Mouse (Mus musculus): ENCODE data around the gene Enpp5. TPM values are rescaled to one million over a fixed set of nuclear protein-coding genes. Genes with fewer than 3 reads are reported as not detected.

Gene Enpp5
- total RNA-seq, 2 experiments from 2014 or later: 135 to 139 TPM

DNA sequence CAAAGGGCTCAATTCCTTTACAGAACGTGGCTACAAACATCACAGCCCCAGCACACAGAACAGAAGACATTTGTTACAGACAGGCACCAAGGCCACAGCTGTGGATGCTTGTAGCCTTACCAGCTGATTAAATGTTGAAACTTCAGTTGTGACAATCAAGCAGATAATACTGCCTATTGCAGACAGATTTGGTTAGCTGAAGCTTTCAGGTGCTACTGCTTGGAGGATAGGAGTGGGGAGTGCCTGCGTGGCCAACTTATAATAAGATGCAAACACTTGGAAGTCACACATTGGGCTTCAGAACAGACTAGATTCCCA is 811 bp upstream of the Enpp5 start:
- intact Hi-C loops (cut with DNase I): loop anchor here (5.0 kb wide), 1 partner anchor 54 kb away; no protein-coding TSS in a partner anchor

DNA sequence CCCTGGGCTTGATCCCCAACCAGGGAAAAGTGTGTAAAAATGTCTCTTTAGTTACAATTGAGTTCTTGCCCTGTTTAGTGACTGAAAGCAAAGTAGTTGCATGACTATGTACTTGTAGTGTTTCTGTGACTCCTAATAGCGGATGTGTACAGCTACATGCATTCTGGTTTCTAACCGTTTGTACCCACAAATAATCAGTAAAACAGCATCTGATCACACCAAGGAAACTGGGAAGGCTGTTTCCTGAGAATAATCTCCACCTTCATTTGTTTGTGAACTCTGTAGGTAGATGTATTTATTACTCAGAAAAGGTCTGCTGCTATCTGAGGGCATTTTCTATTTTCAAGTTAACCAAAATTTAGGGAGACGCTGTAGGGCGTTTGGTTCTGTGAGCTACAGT is 4.5 kb downstream of the Enpp5 start:
- DNase-seq (ENCODE audit: extremely low spot score in 1 of 2, low spot score in 2 of 2): no peak
- intact Hi-C loops (cut with DNase I): no loop called here

More for the DNA sequence above, 811 bp upstream of the Enpp5 start:
- DNase-seq (ENCODE audit: extremely low spot score in 1 of 2, low spot score in 2 of 2): no peak

DNA sequence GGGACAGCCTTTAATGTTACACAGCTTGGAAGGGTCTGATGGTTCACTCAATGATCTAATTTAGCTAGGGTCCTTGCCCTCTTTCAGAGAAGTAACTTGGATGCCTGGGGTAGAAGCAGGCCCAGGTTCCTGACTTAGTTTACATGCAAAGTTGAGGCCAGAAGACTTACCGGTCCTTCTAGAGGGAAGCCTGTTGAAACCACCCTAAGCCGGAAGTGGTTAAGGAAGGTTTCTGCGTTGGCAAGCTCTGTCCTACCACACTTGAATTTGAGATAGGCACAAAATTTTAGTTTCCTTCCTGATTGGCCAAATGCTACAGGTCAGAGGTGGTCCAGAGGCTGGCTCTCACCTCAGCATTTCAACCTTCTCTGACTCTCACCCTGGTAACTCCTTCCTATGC is 9.6 kb downstream of the Enpp5 start:
- intact Hi-C loops (cut with DNase I): no loop called here
- DNase-seq (ENCODE audit: extremely low spot score in 1 of 2, low spot score in 2 of 2): no peak

DNA sequence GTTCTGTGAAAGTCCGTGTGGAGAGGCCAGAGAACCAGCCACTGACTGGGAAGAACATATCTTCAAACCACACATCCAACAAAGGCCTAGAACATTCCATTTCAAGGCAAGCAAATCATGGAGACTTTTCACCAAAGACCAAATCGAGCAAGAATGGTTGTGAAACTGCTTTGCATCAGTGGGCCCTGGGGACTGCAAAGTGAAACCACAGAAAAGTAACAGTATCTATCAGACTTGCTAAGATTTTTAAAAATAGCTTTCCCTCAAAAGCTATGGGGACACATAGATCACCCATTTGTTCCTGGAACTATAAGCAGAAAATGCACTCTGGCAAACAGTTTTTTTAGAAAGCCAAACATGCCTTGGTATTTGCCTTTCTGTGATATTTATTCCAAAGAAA is 12.3 kb downstream of the Enpp5 start:
- no peak for DNase-seq (ENCODE audit: extremely low spot score in 1 of 2, low spot score in 2 of 2)
- intact Hi-C loops (cut with DNase I): no loop called here

- DNase-seq (ENCODE audit: extremely low spot score in 1 of 2, low spot score in 2 of 2): no peak
- intact Hi-C loops (cut with DNase I): no loop called here
These were observed 12.9 kb downstream of the Enpp5 start for GRCm38 (mm10) chr17:44091512-44091911.

DNA sequence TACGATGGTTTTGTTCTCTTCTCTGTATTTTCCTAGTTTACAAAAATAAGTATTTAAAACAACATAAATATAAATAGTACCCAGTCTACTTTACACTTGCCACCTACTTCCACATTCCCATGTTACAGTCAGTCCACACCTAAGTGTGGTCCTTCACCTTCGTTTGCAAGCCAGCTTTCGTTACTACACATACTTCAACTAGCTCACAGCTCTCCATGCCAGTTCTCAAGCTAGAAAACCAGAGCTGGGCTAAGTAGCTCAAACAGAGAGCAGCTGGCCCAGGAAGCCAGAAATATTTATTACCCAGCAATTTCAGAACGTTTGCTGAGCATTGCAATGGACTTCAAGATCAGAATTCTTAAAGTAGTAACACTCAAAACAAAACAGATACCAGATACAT is 21.9 kb downstream of the Enpp5 start:
- intact Hi-C loops (cut with DNase I): no loop called here
- no peak for DNase-seq (ENCODE audit: extremely low spot score in 1 of 2, low spot score in 2 of 2)

DNA sequence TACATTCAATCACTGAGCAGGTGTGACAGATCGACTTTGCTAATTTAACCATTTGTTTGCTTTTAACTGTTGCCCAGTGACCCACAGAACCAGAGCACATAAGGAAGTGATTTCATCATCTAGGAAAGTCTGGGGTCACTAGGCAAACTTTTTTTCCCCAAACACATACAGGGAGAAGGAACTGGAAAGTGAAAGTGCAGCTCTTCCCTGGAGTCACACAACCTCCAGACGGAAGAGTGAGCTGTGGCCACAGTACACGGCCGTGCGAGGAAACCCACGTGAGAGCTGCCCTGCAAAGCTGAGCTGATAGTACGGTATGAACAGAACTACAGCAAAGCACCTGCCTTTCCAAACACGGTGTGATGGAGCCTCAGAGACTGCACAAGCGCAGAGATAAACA is 22.3 kb downstream of the Enpp5 start:
- intact Hi-C loops (cut with DNase I): no loop called here
- DNase-seq (ENCODE audit: extremely low spot score in 1 of 2, low spot score in 2 of 2): no peak

DNA sequence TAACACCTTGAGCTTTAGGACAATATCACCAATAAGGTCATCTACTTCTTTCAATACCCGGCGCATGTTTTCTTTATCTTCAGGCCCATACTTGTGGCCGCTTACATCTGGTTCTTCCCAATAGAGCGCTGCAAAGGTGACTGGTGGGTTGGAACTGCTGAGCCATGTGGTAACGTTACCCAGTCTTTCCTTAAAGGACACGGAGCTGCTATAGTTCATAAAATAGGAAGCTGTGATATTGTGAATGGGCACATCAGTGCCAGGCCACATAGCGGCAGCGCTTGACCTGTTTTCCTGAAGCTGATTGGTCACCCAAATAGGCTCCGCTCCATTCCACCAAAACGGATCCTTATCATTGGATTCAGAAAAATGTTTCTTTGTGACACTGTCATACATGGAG is 23.3 kb downstream of the Enpp5 start:
- intact Hi-C loops (cut with DNase I): no loop called here
- DNase-seq (ENCODE audit: extremely low spot score in 1 of 2, low spot score in 2 of 2): no peak

GRCm38 (mm10) chr17:44105287-44106138 is 26.9 kb downstream of the Enpp5 start, which contains the start of gene Enpp4:
Gene Enpp4 (minus strand): TSS chr17:44105809.
- intact Hi-C loops (cut with DNase I): no loop called here

GRCm38 (mm10) chr17:44108331-44108730 is 29.7 kb downstream of the Enpp5 start:
- intact Hi-C loops (cut with DNase I): no loop called here
- no peak for DNase-seq (ENCODE audit: extremely low spot score in 1 of 2, low spot score in 2 of 2)

More at GRCm38 (mm10) chr17:44105287-44106138, 26.9 kb downstream of the Enpp5 start, which contains the start of gene Enpp4:
- DNase-seq (ENCODE audit: extremely low spot score in 1 of 2, low spot score in 2 of 2): peak; percentile 83 to 91

- no peak for DNase-seq (ENCODE audit: extremely low spot score in 1 of 2, low spot score in 2 of 2)
- intact Hi-C loops (cut with DNase I): no loop called here
These were observed 38.0 kb downstream of the Enpp5 start for GRCm38 (mm10) chr17:44116584-44116983.

GRCm38 (mm10) chr17:44117721-44118120 is 39.1 kb downstream of the Enpp5 start:
- DNase-seq (ENCODE audit: extremely low spot score in 1 of 2, low spot score in 2 of 2): no peak
- intact Hi-C loops (cut with DNase I): no loop called here

DNA sequence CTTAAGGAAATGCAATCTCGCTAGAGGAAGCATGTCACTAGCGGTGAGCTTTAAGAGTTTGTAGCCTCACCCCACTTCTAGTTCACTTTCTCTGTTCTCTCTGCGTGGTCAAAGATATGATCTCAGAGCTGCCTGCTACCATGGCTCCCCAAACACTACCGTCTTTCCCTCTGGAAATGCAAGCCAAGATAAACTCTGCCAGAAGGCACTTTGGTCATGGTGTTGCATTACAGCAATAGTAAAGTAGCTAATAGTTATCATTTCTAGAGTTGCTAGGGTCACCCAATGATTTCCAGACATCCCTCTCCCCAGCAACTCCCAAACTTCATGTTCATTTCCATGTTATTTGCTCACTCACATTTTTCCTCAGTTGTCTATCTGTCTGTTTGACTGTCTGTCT is 39.6 kb downstream of the Enpp5 start:
- intact Hi-C loops (cut with DNase I): no loop called here
- DNase-seq (ENCODE audit: extremely low spot score in 1 of 2, low spot score in 2 of 2): no peak

DNA sequence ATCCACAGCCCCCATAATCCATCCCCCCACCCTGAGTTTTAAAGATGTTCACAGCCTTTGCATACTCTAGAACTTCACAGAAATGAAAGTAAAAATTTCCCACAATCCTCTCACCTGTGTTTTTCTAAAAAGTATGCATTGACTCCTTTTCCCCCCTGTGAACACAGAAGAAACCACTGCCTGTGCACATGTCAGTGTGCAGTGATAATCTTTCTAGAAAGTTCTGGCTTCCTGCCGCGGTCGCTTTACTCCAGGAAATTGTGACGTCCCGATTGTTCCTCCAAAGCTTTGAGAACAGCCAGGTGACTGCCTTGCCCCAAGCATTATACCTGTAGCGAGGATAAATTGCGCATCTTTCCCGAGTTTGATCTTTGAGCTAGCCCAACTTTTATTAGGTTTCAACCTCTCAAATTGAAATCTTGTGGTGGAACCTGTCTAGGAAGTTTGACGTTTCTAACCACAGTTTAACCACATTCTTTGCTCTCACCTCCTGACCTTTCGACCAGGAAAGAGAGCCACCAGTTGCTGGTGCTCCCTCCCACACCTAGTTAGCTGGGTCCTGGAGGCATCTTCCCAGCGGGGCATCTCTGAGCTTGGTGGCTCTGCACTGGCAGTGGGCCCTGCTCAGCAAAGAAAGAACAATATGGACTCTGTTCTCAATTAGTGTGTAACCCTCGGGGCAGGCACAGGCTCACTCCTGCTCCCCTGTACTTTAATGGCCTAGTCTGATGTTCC is 42.9 kb downstream of the Enpp5 start:
- intact Hi-C loops (cut with DNase I): no loop called here
- no peak for DNase-seq (ENCODE audit: extremely low spot score in 1 of 2, low spot score in 2 of 2)

- no peak for DNase-seq (ENCODE audit: extremely low spot score in 1 of 2, low spot score in 2 of 2)
- intact Hi-C loops (cut with DNase I): no loop called here
These were observed 50.6 kb downstream of the Enpp5 start for GRCm38 (mm10) chr17:44129092-44129750.

DNA sequence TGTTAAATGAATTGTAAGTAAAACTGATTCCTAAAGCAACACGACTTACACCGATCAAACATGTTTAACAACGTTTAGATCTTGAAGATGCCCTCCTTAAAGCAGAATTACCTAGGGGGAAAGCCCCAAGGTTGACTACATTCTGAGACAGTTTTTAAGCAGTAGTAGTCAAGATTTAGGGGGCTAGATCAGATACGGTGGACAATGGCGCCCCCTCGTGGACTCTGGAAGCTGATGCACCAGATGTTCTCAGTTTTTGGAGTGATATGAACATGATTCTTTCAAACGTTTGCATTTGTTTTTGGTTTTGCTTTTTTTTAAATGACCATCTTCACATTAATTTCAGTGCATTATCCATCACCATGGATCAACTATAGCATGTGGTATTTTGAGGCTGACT is 51.8 kb downstream of the Enpp5 start:
- intact Hi-C loops (cut with DNase I): loop anchor here (2.0 to 5.0 kb wide), 3 partner anchors 53 to 433 kb away; partner anchors contain the start of gene Enpp5
- peak; percentile 53 to 62 for DNase-seq (ENCODE audit: extremely low spot score in 1 of 2, low spot score in 2 of 2)

DNA sequence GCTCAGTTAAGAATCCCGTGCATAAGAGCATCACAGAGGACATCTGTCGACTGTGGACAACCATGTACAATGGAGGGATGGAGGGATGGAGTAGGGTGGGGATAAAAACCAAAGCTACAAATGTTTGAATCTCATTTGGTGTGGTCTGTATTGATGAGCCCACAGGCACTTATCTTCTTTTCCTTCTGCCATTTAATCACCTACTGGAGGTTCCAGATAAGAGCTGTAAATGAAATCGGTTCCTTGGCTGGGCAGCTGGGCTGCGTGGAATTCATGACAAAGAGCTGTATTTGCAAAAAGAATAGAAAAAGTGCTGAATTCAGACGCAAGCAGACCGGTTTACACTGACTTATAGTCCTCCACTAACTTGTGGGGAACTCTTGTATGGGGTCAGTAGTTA is 55.5 kb downstream of the Enpp5 start:
- intact Hi-C loops (cut with DNase I): loop anchor here (5.0 kb wide), 2 partner anchors 57 to 437 kb away; partner anchors contain the start of gene Enpp5
- no peak for DNase-seq (ENCODE audit: extremely low spot score in 1 of 2, low spot score in 2 of 2)

DNA sequence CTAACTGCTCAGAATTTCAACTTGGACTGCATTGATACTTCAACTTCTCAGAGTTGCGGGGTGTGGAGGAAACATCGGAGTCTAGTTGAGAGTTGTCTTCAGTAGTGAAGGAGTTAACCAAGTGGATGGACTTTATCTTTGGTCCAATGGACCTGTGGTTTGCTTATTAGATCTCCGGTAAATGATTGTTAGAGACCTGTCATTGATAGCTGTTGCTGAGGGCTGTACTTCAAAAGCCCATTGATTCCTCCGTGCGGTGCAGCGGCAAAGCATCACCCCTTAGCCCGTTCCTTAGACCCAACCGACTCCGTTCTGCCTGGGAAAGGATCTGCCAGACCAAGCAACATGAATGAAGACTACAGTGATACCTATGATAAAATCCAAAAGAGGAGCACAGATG is 55.9 kb downstream of the Enpp5 start:
- intact Hi-C loops (cut with DNase I): loop anchor here (5.0 kb wide), 2 partner anchors 57 to 437 kb away; partner anchors contain the start of gene Enpp5
- DNase-seq (ENCODE audit: extremely low spot score in 1 of 2, low spot score in 2 of 2): no peak

DNA sequence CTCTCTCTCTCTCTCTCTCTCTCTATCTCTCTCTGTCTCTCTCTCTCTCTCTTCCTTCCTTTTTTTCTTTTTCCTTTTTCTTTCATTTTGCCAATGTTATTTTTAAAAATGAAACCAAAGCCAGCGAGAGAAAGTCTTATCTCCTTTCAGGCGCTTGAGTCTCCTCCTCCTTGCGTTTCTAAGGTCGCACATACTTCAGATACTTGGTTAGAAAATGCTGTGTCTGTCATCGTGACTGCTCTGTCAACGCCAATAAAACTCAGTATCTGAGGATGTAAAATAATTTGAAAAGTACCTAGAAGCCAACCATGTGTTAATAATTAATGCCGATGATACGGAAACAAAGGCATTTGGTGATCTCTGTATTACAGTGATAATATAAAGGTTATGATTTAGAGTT is 57.4 kb downstream of the Enpp5 start:
- intact Hi-C loops (cut with DNase I): no loop called here
- no peak for DNase-seq (ENCODE audit: extremely low spot score in 1 of 2, low spot score in 2 of 2)
